Mouse (Mus musculus) forebrain, postnatal 0 days (tissue): ENCODE measurements at regions not wholly inside any gene's neighbourhood (a gene's known extent, or its start where the extent isn't known, plus 50 kb on each side); places are given as distances from the start of the nearest gene placed in this dataset.

Source experiments
- ATAC-seq: fragments of 200-750 bp; cut with Nextera tagmentation; 2 replicates; pipeline ENCODE4 v1.8.0; 2017; ENCODE audit warnings: mild to moderate bottlenecking, moderate library complexity
- DNase-seq: peaks from one replicate; pipeline ENCODE4 v3.0.0-alpha.2; 2015
- H3K27ac ChIP-seq: fragments of 300-500 bp; sonication (generic); 2 replicates; pipeline ENCODE4 v1.5.1; 2014; ENCODE audit warnings: low read depth, mild to moderate bottlenecking, antibody characterized with exemption, low read length, moderate library complexity, mixed read lengths
- H3K27me3 ChIP-seq: fragments of 300-500 bp; sonication (generic); 2 replicates; pipeline ENCODE4 v1.6.1; 2014; ENCODE audit warnings: mild to moderate bottlenecking, low read length, mixed read lengths; ENCODE audit not compliant: insufficient read depth
- H3K36me3 ChIP-seq: fragments of 300-500 bp; sonication (generic); 2 replicates; pipeline ENCODE4 v1.6.1; 2014; ENCODE audit warnings: mild to moderate bottlenecking, moderate library complexity; ENCODE audit not compliant: insufficient read depth
- H3K4me1 ChIP-seq: fragments of 300-500 bp; sonication (generic); 2 replicates; pipeline ENCODE4 v1.6.1; 2014; ENCODE audit warnings: antibody characterized with exemption; ENCODE audit not compliant: insufficient read depth
- H3K4me2 ChIP-seq: fragments of 300-500 bp; sonication (generic); 2 replicates; pipeline ENCODE4 v1.6.1; 2014; ENCODE audit warnings: low read depth, mild to moderate bottlenecking, moderate library complexity
- H3K4me3 ChIP-seq: fragments of 300-500 bp; sonication (generic); 2 replicates; pipeline ENCODE4 v1.5.1; 2014; ENCODE audit warnings: low read depth, low read length, mixed read lengths
- H3K9ac ChIP-seq: fragments of 300-500 bp; sonication (generic); 2 replicates; pipeline ENCODE4 v1.6.1; 2014; ENCODE audit warnings: mild to moderate bottlenecking
- H3K9me3 ChIP-seq: fragments of 300-500 bp; sonication (generic); 2 replicates; pipeline ENCODE4 v1.6.1; 2016; ENCODE audit warnings: low read length
- CTCF ChIP-seq: sonication (generic); IDR thresholded peaks from 2 replicates; pipeline ENCODE4 v1.5.1; 2016; ENCODE audit warnings: antibody characterized with exemption, control low read depth, low read depth
- WGBS: fragments of 180-500 bp; shearing (Covaris S2); extraction: QIAGEN DNeasy Blood & Tissue Kit; methylation state at CpG from one replicate; pipeline ENCODE4 v1.1.7; 2014; 5-methylcytosine and 5-hydroxymethylcytosine counted together

DNA sequence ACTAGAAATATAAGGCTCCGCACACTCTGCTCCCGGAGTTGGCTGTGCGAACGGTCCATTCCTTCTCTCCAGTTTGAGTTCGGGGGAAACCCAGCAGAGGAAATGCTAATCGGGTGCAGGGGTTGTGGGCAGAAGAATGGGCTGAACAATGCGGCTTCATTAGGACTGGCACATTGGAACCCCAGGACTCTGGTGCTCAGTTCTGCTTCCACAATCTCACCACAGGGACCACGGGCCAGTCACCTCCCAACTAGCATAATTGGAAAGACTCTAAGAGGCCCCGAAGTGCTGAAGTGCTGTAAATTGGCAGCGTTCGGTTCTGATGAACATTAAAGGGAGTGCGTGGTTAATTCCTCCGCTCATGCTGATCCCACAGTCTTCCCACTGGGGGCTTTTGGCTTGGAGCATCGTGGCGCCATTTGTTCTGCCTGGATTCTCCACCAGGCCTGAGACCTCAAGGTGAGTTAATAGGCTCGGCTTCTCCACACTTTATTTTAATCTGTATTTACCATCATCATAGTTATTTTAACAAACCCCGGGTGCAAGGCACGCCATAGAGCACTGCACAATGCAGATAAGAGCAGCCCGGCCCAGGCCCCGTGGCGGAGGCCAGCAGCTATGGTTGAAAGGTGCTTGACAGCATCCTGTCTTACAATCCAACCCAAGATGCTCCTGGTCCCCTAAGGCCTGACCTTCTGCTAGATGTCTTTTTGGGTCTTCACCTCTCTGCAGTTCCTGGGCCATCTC, 258.7 kb upstream of the Pard3b start:
- Histone ChIP-seq H3K4me2 (no peak overlapping the region), H3K9me3 (no peaks in the 10 kb centered on the region), H3K27ac (no peak overlapping the region), H3K4me1 (peaks cover 9% of the 10 kb centered on the region; the same call in 1 of the 2 replicates), H3K36me3 (no peaks in the 10 kb centered on the region), H3K9ac (no peak overlapping the region), H3K27me3 (no peaks in the 10 kb centered on the region), H3K4me3 (no peak overlapping the region)
- TF ChIP-seq CTCF = no peak
- peak; percentile 29; the same call in 1 of the 2 replicates for ATAC-seq
- 35% methylated on average over 21 of the region's 21 CpGs for WGBS
- DNase-seq = no peak

- no peaks in the 10 kb centered on the region for H3K4me1 ChIP-seq
- ATAC-seq (no peak; the same call in 1 of the 2 replicates), DNase-seq (no peak)
- H3K9me3 ChIP-seq = no peaks in the 10 kb centered on the region
- no peak overlapping the region for H3K4me3 ChIP-seq
- H3K4me2 ChIP-seq = no peak overlapping the region
- WGBS = 59% methylated on average over 4 of the region's 4 CpGs
- no peak overlapping the region for H3K9ac ChIP-seq
- H3K27me3 ChIP-seq = no peaks in the 10 kb centered on the region
- TF ChIP-seq CTCF = no peak
- no peak overlapping the region for H3K27ac ChIP-seq
- no peaks in the 10 kb centered on the region for H3K36me3 ChIP-seq
These were observed 251.0 kb upstream of the Pard3b start for GRCm38 (mm10) chr1:61387587-61387986.

- WGBS = 40% methylated on average over 6 of the region's 6 CpGs
- Histone ChIP-seq H3K36me3 (no peaks in the 10 kb centered on the region), H3K4me3 (no peak overlapping the region), H3K27me3 (no peaks in the 10 kb centered on the region), H3K9ac (no peak overlapping the region), H3K9me3 (no peaks in the 10 kb centered on the region), H3K4me1 (no peaks in the 10 kb centered on the region), H3K4me2 (no peak overlapping the region), H3K27ac (no peak overlapping the region)
- TF ChIP-seq CTCF = no peak
- no peak for ATAC-seq
- DNase-seq = no peak
These were observed 240.8 kb upstream of the Pard3b start for GRCm38 (mm10) chr1:61397796-61398195.

DNA sequence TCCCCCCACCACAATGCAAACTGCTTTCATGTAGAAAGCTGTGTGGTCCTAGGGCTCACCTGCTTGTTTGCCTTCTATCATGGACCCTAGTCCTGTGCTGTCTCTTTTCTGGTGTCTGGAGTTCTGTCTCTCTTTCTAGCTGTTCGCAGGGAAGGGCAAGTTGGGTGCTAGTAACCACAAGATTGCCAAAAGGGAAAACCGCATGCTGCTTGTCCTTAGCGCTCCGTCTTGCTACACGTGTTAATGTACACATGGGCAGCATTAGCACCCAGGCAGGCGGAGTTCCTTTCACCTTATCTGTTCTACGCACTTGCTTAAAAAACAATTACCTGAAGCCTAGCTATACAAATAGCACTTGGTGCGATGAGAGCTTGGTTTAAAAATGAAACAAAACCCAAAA, 236.3 kb upstream of the Pard3b start:
- H3K27ac ChIP-seq = no peak overlapping the region
- H3K36me3 ChIP-seq = no peaks in the 10 kb centered on the region
- no peak overlapping the region for H3K4me3 ChIP-seq
- no peaks in the 10 kb centered on the region for H3K4me1 ChIP-seq
- no peaks in the 10 kb centered on the region for H3K9me3 ChIP-seq
- no peak for DNase-seq
- no peak for TF ChIP-seq CTCF
- 45% methylated on average over 8 of the region's 8 CpGs for WGBS
- ATAC-seq = no peak
- no peak overlapping the region for H3K9ac ChIP-seq
- H3K27me3 ChIP-seq = no peaks in the 10 kb centered on the region
- peak overlapping the region; percentile 9 for H3K4me2 ChIP-seq

DNA sequence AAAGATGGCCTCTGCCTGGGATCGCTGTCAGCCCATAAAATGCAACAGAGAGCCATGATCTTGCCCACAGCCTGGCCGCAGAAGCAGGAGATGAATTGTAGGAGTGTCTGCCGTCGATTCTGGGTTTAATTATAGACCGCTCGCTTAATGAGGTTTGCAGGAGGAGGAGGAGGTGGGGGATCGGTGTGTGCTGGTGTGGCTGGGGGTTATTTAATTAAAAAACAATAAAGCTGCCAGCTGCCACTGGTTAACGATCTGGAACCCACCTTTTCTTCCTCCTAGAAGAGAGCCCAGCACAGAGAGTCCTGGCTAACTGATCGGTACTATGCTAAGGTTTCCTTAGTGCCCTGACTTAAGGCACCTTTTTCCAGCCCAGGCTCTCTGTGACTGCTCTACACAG, 231.4 kb upstream of the Pard3b start:
- no peaks in the 10 kb centered on the region for H3K4me1 ChIP-seq
- 16% methylated on average over 9 of the region's 9 CpGs for WGBS
- H3K27ac ChIP-seq = no peak overlapping the region
- ATAC-seq (no peak), DNase-seq (no peak)
- H3K9me3 ChIP-seq = no peaks in the 10 kb centered on the region
- H3K4me3 ChIP-seq = no peak overlapping the region
- H3K27me3 ChIP-seq = no peaks in the 10 kb centered on the region
- no peaks in the 10 kb centered on the region for H3K36me3 ChIP-seq
- no peak overlapping the region for H3K4me2 ChIP-seq
- H3K9ac ChIP-seq = no peak overlapping the region
- no peak for TF ChIP-seq CTCF

GRCm38 (mm10) chr1:61414772-61415171, 223.9 kb upstream of the Pard3b start:
- 45% methylated on average over 2 of the region's 2 CpGs for WGBS
- ATAC-seq (no peak), DNase-seq (no peak)
- H3K9me3 ChIP-seq = no peaks in the 10 kb centered on the region
- TF ChIP-seq CTCF = no peak
- H3K27me3 ChIP-seq = no peaks in the 10 kb centered on the region
- H3K4me2 ChIP-seq = no peak overlapping the region
- H3K4me1 ChIP-seq = peaks cover 5% of the 10 kb centered on the region; the same call in 1 of the 2 replicates
- no peak overlapping the region for H3K9ac ChIP-seq
- no peak overlapping the region for H3K27ac ChIP-seq
- H3K4me3 ChIP-seq = no peak overlapping the region
- no peaks in the 10 kb centered on the region for H3K36me3 ChIP-seq

GRCm38 (mm10) chr1:61415426-61416195, 223.0 kb upstream of the Pard3b start:
- Histone ChIP-seq H3K9me3 (no peaks in the 10 kb centered on the region), H3K9ac (no peak overlapping the region), H3K4me3 (no peak overlapping the region), H3K27ac (no peak overlapping the region), H3K27me3 (no peaks in the 10 kb centered on the region), H3K36me3 (no peaks in the 10 kb centered on the region), H3K4me2 (no peak overlapping the region), H3K4me1 (peaks cover 5% of the 10 kb centered on the region; the same call in 1 of the 2 replicates)
- peak; percentile 36; the same call in 1 of the 2 replicates for ATAC-seq
- TF ChIP-seq CTCF = no peak
- 41% methylated on average over 20 of the region's 20 CpGs for WGBS
- no peak for DNase-seq
